Mouse (Mus musculus): ENCODE measurements around the gene Btbd11. TPM values are rescaled to one million over a fixed set of nuclear protein-coding genes. Genes with fewer than 3 reads are reported as not detected.
A peak's percentile ranks its signal among the peaks of the same experiment; 100 is the strongest.

The Btbd11 gene
- polyA plus RNA-seq, 1 experiment, result 1.9 TPM

DNA sequence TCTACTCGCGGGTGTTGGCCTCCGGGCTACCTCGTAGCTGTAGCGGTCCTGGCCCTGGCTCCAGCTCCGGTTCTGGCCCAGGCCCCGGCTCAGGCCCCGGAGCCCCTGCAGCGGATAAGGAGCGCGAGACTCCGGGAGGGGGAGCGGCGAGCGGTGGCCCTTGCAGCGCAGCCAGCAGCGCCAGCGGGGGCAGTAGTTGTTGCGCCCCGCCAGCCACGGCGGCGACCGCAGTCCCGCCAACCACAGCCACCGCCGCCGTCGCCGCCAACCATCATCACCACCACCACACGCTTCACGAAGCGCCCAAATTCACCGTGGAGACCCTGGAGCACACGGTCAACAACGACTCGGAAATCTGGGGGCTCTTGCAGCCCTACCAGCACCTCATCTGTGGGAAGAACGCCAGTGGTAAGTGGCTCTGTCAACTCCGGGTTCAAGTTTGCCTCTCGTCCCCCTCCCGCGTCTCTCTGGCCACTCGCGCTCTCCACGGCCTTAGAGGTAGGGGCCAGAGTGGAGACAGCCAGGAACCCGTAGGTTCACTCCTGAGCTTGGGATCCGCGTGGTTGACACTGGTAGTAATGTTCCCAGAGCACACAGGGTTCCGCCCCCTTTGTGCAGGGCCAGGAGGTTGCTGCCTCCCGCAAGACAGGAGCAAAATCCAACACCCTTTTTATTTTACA, 1.6 kb downstream of the Btbd11 start:
- no peak overlapping the region for H3K27ac ChIP-seq (replicated peaks; ENCODE audit: low read depth, low read length)
- peaks cover 3% of the 10 kb centered on the region; the same call in 1 of the 2 replicates for H3K4me1 ChIP-seq (ENCODE audit: control insufficient read depth, insufficient read depth, insufficient read length, low read length)
- peak overlapping the region; percentile 78 for H3K4me3 ChIP-seq (ENCODE audit: insufficient read depth, low read depth, low read length)

DNA sequence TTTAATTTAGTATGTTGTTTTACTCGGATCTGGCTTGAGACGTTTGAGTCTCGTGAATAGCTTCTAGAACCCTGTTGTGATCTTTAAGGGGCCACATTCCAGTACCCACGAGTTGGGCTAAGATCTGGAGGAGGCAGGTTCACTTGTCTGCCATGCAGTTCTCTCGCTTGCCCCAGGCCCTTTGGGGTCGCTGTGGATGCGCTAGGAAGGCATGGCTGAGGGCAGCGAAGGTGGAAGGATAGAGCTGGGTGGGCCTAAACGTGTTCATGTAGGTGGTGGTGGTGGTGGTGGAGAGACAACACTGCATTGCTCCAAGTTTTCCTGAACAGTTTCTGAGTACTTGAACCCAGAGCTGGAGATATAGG, 2.1 kb downstream of the Btbd11 start:
- H3K4me1 ChIP-seq (ENCODE audit: control insufficient read depth, insufficient read depth, insufficient read length, low read length), result peaks cover 3% of the 10 kb centered on the region; the same call in 1 of the 2 replicates
- H3K27ac ChIP-seq (replicated peaks; ENCODE audit: low read depth, low read length), result no peak overlapping the region
- H3K4me3 ChIP-seq (ENCODE audit: insufficient read depth, low read depth, low read length), result no peak overlapping the region

DNA sequence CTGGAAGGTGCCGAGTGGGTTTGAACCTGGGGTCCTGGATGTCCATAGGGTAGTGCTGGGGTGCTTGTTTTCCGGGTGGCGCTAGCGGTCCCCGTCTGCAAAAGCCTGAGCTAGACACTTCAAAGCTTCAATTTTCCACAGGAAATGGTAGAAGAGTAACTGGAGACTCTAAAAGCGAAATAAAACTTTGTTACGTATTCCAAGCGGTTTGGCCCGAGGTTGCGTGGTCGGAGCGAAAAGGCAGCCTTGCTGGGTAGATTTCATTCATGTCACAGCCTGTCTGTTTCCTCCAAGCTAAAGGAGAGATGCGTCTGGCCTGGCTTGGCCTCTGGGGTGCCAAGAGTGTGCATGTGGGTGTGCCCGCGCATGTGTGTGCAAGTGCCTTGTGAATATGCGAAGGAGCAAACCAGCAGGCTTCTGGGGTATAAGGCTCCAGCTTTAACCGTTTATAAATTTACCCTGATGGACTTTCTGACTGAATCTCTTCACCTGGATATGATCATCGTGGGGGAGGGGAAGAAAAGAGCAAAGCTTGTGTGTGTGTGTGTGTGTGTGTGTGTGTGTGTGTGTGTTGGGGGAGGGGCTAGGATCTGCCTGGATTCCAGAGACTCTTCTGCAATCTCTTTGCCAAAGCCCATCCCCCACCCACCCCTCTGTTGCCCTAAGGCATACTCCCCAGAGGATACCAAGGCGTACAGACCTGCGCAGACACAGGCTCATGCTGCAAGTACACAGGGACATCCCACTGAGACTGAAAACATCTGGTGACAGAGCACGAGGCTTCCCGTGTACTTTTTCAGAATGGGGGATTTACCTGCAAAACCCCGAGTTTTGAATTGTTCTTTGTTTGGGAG, 2.9 kb downstream of the Btbd11 start:
- H3K4me1 ChIP-seq (ENCODE audit: control insufficient read depth, insufficient read depth, insufficient read length, low read length), result peaks cover 3% of the 10 kb centered on the region; the same call in 1 of the 2 replicates
- H3K27ac ChIP-seq (replicated peaks; ENCODE audit: low read depth, low read length), result no peak overlapping the region
- no peak overlapping the region for H3K4me3 ChIP-seq (ENCODE audit: insufficient read depth, low read depth, low read length)

DNA sequence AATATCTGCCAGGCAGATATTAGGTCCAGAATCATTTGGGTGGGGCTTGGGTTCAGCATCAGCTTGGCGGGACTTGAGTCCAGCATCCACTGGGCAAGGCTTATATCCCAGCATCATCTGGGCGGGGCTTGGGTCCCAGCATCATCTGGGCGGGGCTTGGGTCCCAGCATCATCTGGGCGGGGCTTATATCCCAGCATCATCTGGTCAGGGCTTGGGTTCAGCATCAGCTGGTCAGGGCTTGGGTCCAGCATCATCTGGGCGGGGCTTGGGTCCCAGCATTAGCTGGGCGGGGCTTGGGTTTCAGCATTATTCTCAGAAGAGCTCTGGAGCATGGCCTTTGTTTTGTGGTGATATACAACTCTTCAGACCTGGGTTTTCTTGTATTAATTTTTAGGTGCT, 6.4 kb downstream of the Btbd11 start:
- Histone ChIP-seq H3K27ac (replicated peaks; ENCODE audit: low read depth, low read length) (no peak overlapping the region), H3K4me3 (ENCODE audit: insufficient read depth, low read depth, low read length) (no peak overlapping the region), H3K4me1 (ENCODE audit: control insufficient read depth, insufficient read depth, insufficient read length, low read length) (peaks cover 3% of the 10 kb centered on the region; the same call in 1 of the 2 replicates)

DNA sequence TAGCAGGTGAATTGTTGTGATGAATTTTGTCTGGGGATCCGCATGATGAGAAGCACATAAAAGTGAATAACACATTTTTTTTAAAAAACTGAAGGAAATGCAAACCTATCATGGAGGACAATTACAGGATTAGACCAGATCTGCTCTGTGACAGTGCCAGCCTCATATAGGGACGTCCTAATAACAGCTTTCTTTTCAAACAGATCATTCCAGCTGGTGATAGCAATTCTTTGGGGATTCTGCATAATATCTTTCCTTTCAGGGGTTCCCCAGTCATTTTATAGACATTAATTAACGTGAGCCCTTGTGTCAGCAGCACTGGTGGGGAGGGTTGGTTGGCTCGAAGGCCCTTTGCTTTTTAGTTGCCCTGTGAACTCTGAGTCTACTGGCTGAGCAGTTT, 7.9 kb downstream of the Btbd11 start:
- H3K27ac ChIP-seq (replicated peaks; ENCODE audit: low read depth, low read length), result no peak overlapping the region
- no peaks in the 10 kb centered on the region for H3K4me1 ChIP-seq (ENCODE audit: control insufficient read depth, insufficient read depth, insufficient read length, low read length)
- no peak overlapping the region for H3K4me3 ChIP-seq (ENCODE audit: insufficient read depth, low read depth, low read length)

DNA sequence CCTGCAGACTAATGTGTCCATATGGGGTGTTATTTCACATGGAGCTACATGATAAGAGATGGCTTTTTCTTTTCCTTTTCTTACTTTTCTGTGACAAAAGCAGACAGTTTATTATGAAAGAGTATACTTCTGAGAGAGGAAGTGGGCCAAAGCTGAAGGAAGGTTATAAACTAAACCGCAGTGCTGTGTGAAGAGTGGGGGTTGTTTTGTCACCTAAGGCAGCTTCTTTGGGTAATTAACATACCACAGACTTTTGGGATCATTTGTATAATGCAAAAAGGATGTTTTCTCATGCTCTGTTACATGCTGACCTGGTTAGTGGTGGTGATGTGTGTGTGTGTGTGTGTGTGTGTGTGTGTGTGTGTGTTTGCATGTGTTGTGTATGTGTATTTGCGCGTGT, 24.5 kb downstream of the Btbd11 start:
- Histone ChIP-seq H3K27ac (replicated peaks; ENCODE audit: low read depth, low read length) (no peak overlapping the region), H3K4me3 (ENCODE audit: insufficient read depth, low read depth, low read length) (no peak overlapping the region), H3K4me1 (ENCODE audit: control insufficient read depth, insufficient read depth, insufficient read length, low read length) (no peaks in the 10 kb centered on the region)

DNA sequence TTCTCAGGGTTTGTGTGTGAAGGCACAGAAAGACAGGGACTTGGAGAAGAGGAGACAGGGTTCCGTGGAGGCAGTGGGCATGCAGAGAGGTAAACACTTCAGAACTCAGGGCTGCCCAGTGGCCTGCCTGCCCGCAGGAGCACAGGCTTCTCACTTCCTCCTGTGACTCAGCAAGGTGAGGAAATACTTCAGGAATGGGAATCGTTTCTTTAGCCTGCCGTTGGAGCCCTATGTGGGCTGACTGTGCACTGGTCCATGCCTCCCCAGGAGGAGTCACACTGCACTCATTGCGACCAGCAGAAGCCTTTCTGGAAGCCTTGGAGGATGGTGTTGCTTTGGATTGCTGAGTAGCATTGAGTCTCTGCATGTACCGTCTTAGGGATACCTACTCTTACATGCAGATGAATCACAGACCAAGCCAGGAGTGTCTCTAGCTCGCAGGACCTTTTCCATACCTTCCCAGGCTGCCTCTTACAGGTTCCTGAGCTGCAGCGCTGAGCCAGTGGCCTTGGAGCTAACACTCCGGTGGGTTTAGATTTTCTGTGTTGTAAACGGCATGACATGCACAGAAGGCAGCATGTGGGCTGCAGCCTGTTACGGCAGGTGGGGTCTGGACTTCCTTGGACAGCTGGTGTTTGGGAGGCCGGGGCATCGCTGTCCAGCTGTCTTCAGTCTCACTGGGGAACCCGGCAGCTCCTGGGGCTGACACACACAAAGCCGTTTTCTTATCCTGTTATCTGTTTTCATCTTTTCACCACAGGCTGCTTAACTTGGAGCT, 34.4 kb downstream of the Btbd11 start:
- Histone ChIP-seq H3K4me3 (ENCODE audit: insufficient read depth, low read depth, low read length) (no peak overlapping the region), H3K27ac (replicated peaks; ENCODE audit: low read depth, low read length) (no peak overlapping the region), H3K4me1 (ENCODE audit: control insufficient read depth, insufficient read depth, insufficient read length, low read length) (no peaks in the 10 kb centered on the region)

DNA sequence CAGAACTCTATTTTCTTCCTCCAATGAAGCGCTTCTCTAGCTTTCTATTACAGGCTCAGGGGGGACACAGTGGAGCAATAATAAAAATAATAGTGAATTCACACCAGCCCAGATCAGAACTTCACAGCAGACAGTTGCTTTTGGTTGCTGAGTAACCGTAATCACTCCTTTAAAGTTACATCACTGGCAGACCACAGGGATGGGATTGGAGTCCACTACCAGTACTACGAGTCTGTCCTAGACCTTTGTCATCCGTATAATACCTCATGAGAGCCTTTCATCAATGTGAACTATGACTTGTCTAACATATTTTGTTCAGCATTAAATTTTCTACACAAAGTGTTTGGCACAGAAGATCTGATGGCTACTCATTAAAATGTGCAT, 35.0 kb downstream of the Btbd11 start:
- Histone ChIP-seq H3K4me1 (ENCODE audit: control insufficient read depth, insufficient read depth, insufficient read length, low read length) (no peaks in the 10 kb centered on the region), H3K27ac (replicated peaks; ENCODE audit: low read depth, low read length) (no peak overlapping the region), H3K4me3 (ENCODE audit: insufficient read depth, low read depth, low read length) (no peak overlapping the region)

DNA sequence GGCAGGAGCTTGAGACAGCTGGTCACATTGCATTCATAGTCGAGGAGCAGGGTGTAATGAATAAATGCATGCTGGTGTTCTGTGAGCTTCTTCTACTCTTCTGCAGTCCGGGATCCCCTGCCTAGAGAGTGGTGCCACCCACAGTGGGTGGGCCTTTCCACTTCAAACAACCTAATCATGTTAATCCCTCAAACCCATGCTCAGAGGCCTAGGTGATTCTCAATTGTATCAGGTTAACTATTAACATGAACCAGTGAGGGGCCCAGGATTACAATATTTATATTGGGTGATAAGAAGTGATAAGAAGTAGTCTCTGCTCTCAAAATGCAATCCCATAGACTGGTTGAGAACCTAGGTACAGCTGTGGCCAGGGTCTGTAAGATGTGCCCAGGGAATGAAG, 39.1 kb downstream of the Btbd11 start:
- Histone ChIP-seq H3K27ac (replicated peaks; ENCODE audit: low read depth, low read length) (no peak overlapping the region), H3K4me1 (ENCODE audit: control insufficient read depth, insufficient read depth, insufficient read length, low read length) (no peaks in the 10 kb centered on the region), H3K4me3 (ENCODE audit: insufficient read depth, low read depth, low read length) (no peak overlapping the region)

DNA sequence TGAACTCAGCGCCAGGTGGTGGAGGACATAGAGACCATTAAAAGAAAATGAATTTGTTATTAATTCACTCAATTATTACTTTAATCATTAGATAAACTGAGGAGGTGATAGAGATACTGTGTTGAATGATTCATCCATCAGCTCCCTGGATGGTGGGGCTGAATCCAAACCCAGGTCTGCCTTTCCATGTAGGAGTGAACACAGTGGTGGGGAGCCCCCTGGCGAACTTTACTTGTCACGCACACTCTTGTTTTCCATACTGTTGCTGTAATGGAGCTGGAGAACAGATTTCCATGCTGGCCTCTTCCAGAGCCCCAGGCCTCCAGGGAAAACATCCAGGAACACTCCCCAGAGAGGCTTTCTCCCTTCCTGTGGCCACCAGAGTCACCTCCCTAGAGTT, 50.6 kb downstream of the Btbd11 start:
- no peak overlapping the region for H3K27ac ChIP-seq (replicated peaks; ENCODE audit: low read depth, low read length)
- H3K4me1 ChIP-seq (ENCODE audit: control insufficient read depth, insufficient read depth, insufficient read length, low read length), result no peaks in the 10 kb centered on the region
- H3K4me3 ChIP-seq (ENCODE audit: insufficient read depth, low read depth, low read length), result no peak overlapping the region

DNA sequence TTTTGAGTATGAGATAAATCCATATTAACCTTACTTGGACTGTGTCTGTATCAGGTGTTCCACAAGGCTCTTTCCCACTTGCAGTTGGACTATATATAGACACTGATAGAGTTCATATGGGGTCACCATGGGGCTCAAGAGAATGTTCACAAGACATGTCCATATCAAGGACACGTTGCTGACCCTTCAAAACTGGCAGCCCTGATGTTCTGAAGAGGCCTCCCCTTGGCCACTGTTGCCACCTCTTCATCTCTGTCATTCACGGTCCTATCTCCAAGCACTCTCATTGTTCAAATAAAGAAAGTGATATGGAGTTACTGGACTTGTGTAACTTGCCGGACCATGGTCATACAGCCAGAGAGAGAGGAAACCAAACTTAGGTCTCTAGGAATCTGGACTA, 56.8 kb downstream of the Btbd11 start:
- H3K27ac ChIP-seq (replicated peaks; ENCODE audit: low read depth, low read length), result no peak overlapping the region
- no peak overlapping the region for H3K4me3 ChIP-seq (ENCODE audit: insufficient read depth, low read depth, low read length)
- no peaks in the 10 kb centered on the region for H3K4me1 ChIP-seq (ENCODE audit: control insufficient read depth, insufficient read depth, insufficient read length, low read length)

DNA sequence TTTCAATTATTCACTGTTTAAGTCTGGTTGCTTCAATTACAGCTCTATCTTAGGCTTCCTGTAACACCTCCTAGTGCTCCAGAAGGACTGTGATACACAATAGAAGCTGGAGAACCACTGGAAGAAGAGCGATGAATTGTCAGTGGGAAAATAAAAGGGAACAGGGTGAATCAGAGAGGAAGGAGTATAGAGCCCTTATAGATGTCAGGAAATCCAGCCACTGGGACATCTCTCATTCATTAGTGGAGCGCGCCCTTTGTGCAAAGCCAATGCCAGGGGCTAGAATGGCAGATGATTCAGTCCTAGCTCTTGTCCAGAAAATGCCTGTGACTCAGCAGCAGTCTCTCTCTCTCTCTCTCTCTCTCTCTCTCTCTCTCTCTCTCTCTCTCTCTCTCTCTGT, 59.3 kb downstream of the Btbd11 start:
- no peaks in the 10 kb centered on the region for H3K4me1 ChIP-seq (ENCODE audit: control insufficient read depth, insufficient read depth, insufficient read length, low read length)
- no peak overlapping the region for H3K4me3 ChIP-seq (ENCODE audit: insufficient read depth, low read depth, low read length)
- no peak overlapping the region for H3K27ac ChIP-seq (replicated peaks; ENCODE audit: low read depth, low read length)

DNA sequence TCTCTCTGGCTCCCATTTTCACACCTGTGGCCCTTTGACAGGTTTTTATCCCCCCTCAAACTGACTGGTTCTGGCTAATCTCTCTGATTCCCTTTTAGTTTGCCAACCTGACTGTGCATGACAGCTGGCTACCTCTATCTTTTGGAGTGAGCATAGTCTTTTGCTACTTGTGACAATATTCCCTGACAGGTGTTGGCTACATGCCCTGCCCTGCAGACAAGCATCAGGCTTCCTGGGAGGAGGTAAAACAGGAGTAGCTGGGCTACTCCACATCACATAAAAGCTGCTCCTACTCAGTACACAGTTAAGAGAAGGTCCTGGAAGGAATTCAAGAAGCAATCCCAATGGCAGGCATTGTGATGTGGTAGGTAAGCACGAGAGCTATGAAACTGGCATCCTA, 60.1 kb downstream of the Btbd11 start:
- Histone ChIP-seq H3K4me1 (ENCODE audit: control insufficient read depth, insufficient read depth, insufficient read length, low read length) (no peaks in the 10 kb centered on the region), H3K27ac (replicated peaks; ENCODE audit: low read depth, low read length) (no peak overlapping the region)

DNA sequence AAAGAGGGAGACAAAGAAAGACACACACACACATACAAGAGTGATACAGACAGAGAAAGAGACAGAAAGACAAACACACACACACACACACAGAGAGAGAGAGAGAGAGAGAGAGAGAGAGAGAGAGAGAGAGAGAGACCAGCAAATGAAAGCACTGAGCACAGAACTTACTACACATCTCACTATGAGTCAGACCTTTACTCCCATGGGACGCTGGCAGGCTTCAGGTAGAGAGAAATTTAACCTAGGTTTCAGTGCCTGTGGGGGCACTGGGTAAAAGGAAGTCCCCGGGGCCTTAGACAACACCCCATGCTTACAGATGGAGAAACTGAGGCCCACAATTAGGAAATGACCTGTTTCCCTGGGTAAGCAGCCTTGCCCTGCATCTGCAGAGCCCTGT, 61.3 kb downstream of the Btbd11 start:
- Histone ChIP-seq H3K4me3 (ENCODE audit: insufficient read depth, low read depth, low read length) (no peak overlapping the region), H3K27ac (replicated peaks; ENCODE audit: low read depth, low read length) (no peak overlapping the region), H3K4me1 (ENCODE audit: control insufficient read depth, insufficient read depth, insufficient read length, low read length) (no peaks in the 10 kb centered on the region)

More for the DNA sequence above, 60.1 kb downstream of the Btbd11 start:
- no peak overlapping the region for H3K4me3 ChIP-seq (ENCODE audit: insufficient read depth, low read depth, low read length)

DNA sequence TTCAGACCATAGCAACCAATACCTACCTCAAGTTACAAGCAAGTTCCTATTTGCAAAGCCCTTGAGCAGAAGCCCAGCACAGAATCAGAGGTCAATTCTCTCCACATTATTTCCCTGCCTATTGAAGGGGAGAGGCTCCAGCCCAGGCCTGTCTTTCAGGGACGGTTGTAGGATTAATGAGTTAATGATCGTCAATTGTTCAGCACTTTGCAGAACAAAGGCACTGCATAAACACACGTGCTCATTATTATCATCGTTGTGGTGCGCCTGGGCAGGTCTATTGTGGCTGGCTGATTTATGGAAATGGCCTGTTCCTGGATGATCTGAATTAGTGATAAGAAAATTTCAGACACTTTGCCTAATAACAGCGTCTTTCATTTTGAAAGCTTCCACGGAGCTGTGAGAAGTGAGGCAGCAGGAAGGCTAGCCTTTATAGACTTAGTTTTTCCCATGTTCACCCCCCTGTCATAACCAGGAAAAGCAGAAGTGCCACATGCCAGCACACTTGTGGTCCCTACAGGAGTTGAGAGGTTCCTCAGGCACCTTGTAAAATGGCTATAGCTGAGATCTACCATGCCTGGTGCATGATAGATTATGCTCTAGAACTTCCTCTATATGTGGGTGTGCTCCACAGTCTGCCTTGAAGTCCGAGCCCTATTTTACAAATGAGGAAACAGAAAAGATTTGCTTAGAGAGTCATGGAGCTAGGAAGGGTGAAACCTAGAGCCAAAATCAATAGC, 65.2 kb downstream of the Btbd11 start:
- H3K27ac ChIP-seq (replicated peaks; ENCODE audit: low read depth, low read length), result no peak overlapping the region
- no peaks in the 10 kb centered on the region for H3K4me1 ChIP-seq (ENCODE audit: control insufficient read depth, insufficient read depth, insufficient read length, low read length)
- H3K4me3 ChIP-seq (ENCODE audit: insufficient read depth, low read depth, low read length), result no peak overlapping the region

Data from brown adipose tissue, adult 24 weeks (tissue).